Mouse (Mus musculus): Measurements from ENCODE around the gene Egfr.
A peak's percentile ranks its signal among the peaks of the same experiment; 100 is the strongest.

Gene Egfr

GRCm38 (mm10) chr11:16752007-16752348 lies at the start of gene Egfr:
Egfr (plus strand) TSS chr11:16752203.
- peak in 1 of 2 experiments; percentile 57 for DNase-seq (ENCODE audit: low spot score in 2 of 2)

- DNase-seq (ENCODE audit: low spot score in 2 of 2): no peak
Measured at GRCm38 (mm10) chr11:16703221-16703620, 48.8 kb upstream of the Egfr start.

- no peak for DNase-seq (ENCODE audit: low spot score in 2 of 2)
Measured at GRCm38 (mm10) chr11:16735083-16735644, 16.8 kb upstream of the Egfr start.

GRCm38 (mm10) chr11:16737323-16737722 lies 14.7 kb upstream of the Egfr start:
- no peak for DNase-seq (ENCODE audit: low spot score in 2 of 2)

- no peak for DNase-seq (ENCODE audit: low spot score in 2 of 2)
Measured at GRCm38 (mm10) chr11:16738691-16739090, 13.3 kb upstream of the Egfr start.

GRCm38 (mm10) chr11:16739155-16739554 lies 12.8 kb upstream of the Egfr start:
- no peak for DNase-seq (ENCODE audit: low spot score in 2 of 2)

- peak in 1 of 2 experiments; percentile 18 for DNase-seq (ENCODE audit: low spot score in 2 of 2)
Measured at GRCm38 (mm10) chr11:16740691-16741611, 11.1 kb upstream of the Egfr start.

GRCm38 (mm10) chr11:16742251-16742650 lies 9.8 kb upstream of the Egfr start:
- DNase-seq (ENCODE audit: low spot score in 2 of 2): no peak

GRCm38 (mm10) chr11:16742821-16743220 lies 9.2 kb upstream of the Egfr start:
- no peak for DNase-seq (ENCODE audit: low spot score in 2 of 2)

- DNase-seq (ENCODE audit: low spot score in 2 of 2): no peak
Measured at GRCm38 (mm10) chr11:16751457-16751982, 483 bp upstream of the Egfr start.

GRCm38 (mm10) chr11:16752349-16753153 lies 548 bp downstream of the Egfr start:
- DNase-seq (ENCODE audit: low spot score in 2 of 2): peak in 1 of 2 experiments; percentile 25

- DNase-seq (ENCODE audit: low spot score in 2 of 2): no peak
Measured at GRCm38 (mm10) chr11:16753154-16754040, 1.4 kb downstream of the Egfr start.

GRCm38 (mm10) chr11:16759930-16760329 lies 7.9 kb downstream of the Egfr start:
- no peak for DNase-seq (ENCODE audit: low spot score in 2 of 2)

- DNase-seq (ENCODE audit: low spot score in 2 of 2): no peak
Measured at GRCm38 (mm10) chr11:16761184-16761583, 9.2 kb downstream of the Egfr start.

- DNase-seq (ENCODE audit: low spot score in 2 of 2): no peak
Measured at GRCm38 (mm10) chr11:16766038-16766815, 14.2 kb downstream of the Egfr start.

- DNase-seq (ENCODE audit: low spot score in 2 of 2): no peak
Measured at GRCm38 (mm10) chr11:16767984-16768383, 16.0 kb downstream of the Egfr start.

- DNase-seq (ENCODE audit: low spot score in 2 of 2): no peak
Measured at GRCm38 (mm10) chr11:16769276-16769675, 17.3 kb downstream of the Egfr start.

- DNase-seq (ENCODE audit: low spot score in 2 of 2): peak in 1 of 2 experiments; percentile 14
Measured at GRCm38 (mm10) chr11:16769709-16770303, 17.8 kb downstream of the Egfr start.

- DNase-seq (ENCODE audit: low spot score in 2 of 2): no peak
Measured at GRCm38 (mm10) chr11:16770966-16771365, 19.0 kb downstream of the Egfr start.

GRCm38 (mm10) chr11:16772717-16773116 lies 20.7 kb downstream of the Egfr start:
- no peak for DNase-seq (ENCODE audit: low spot score in 2 of 2)
